Mouse (Mus musculus): ENCODE measurements around the gene Ric3. TPM values are rescaled to one million over a fixed set of nuclear protein-coding genes. Genes with fewer than 3 reads are reported as not detected.

The Ric3 gene
- polyA plus RNA-seq, 1 experiment from 2014 or later, result 3.4 TPM

DNA sequence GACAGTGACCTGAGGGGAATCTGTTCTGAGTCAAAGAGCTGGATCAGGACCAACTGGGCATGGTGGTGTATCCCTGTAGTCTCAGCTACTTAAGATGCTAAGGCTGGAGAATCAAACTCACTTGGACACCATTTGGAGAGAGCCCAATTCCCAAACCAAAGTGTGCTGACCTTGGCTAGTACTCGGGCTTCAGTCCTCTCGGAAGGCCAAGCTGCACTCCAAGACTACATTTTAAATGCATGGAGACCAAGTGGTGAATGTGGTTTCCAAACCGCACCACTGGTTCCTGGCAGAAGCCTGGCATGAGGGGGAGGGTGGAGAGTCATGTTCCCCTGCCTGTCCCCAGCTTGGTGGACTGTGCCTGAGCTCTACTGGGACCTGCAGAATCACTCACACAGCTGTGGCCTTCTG lies 89.2 kb downstream of the Ric3 start:
- Histone ChIP-seq H3K4me3 (replicated peaks) (no peak overlapping the region), H3K9ac (no peak overlapping the region), H3K4me1 (no peaks in the 10 kb centered on the region), H3K27ac (replicated peaks) (no peak overlapping the region), H3K4me2 (replicated peaks) (no peak overlapping the region), H3K27me3 (no peaks in the 10 kb centered on the region), H3K36me3 (no peaks in the 10 kb centered on the region), H3K9me3 (replicated peaks) (no peaks in the 10 kb centered on the region)
- 83% methylated on average over 3 of the region's 3 CpGs for WGBS
- no peak for ATAC-seq (ENCODE audit: insufficient number of reproducible peaks, low FRiP score, low TSS enrichment, low read depth)

DNA sequence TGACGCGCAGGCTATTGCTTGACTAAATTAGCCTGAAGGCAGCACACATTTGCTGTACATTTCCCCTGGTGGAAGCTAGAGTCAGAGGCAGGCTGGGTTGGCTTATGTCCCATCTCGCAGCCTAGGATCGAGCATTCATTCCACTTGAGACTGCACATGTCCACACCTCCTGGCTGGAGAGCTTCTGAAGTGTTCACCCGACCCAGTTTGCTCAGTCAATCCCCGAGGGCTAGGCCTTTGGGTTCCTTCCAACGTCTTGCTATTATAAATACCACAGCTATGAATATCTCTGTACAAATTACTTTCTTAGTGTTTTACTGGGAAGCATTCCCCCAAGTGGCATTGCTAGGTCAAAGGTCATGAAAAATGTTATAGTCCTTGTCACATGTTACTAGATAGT lies 89.9 kb downstream of the Ric3 start:
- Histone ChIP-seq H3K36me3 (no peaks in the 10 kb centered on the region), H3K4me2 (replicated peaks) (no peak overlapping the region), H3K4me3 (replicated peaks) (no peak overlapping the region), H3K27me3 (no peaks in the 10 kb centered on the region), H3K9ac (no peak overlapping the region), H3K4me1 (no peaks in the 10 kb centered on the region), H3K9me3 (replicated peaks) (no peaks in the 10 kb centered on the region), H3K27ac (replicated peaks) (no peak overlapping the region)
- ATAC-seq (ENCODE audit: insufficient number of reproducible peaks, low FRiP score, low TSS enrichment, low read depth), result no peak
- WGBS, result 62% methylated on average over 7 of the region's 7 CpGs

DNA sequence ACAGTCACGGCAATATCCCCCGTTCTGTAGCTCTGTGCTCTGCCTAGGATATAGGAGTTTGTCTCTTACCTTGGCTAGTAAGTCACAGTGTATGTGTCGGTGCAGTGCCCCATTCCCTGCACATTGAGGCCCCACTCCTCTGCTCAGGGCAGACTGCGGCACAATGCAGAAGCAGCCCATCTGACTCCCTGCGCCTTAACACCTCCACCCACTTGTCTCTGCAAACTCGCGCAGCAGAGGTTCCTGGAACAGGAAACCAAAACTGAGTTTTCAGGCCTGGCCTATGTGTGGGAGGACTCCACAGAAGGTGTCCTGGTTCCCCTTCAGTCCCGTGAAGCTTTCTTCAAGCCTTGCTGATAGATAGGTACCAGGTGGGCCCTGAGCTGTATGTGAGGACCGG lies 91.9 kb downstream of the Ric3 start:
- Histone ChIP-seq H3K27me3 (no peaks in the 10 kb centered on the region), H3K9ac (no peak overlapping the region), H3K27ac (replicated peaks) (no peak overlapping the region), H3K4me2 (replicated peaks) (no peak overlapping the region), H3K4me1 (no peaks in the 10 kb centered on the region), H3K36me3 (no peaks in the 10 kb centered on the region), H3K4me3 (replicated peaks) (no peak overlapping the region), H3K9me3 (replicated peaks) (no peaks in the 10 kb centered on the region)
- WGBS, result 83% methylated on average over 9 of the region's 9 CpGs
- no peak for ATAC-seq (ENCODE audit: insufficient number of reproducible peaks, low FRiP score, low TSS enrichment, low read depth)

DNA sequence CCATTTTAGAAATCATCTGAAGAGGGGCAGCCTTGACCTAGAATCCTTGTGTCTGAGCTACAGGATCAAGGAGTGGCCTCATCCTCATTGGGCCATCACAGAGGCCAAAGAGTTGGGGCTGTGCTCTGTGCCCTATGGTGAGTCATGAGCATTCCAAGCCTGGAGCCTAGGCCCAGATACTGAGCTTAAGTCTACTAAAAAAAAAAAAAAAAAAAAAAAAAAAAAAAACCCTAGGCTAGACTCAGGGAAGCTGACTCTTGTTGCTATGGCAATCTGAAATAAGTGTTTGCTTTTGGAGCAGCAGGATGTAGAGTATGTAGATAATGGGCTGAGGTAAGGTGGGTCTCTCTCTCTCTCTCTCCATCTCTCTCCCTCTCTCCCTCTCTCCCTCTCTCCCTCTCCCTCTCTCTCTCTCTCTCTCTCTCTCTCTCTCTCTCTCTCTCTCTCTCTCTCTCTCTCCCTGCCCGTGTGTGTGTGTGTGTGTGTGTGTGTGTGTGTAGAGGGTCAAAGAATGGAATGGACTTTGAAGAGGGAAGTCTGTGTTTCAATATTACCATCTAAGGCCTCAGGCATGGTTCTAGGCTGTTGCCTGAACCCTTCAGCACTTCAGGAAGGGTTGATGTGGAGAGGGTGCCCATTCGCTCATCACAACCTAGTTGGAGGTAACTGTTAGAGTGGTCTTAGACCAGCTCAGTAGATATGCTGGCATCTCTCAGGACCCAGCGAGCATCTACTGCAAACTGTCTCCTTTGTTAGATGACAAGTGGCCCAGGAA lies 97.0 kb downstream of the Ric3 start:
- Histone ChIP-seq H3K4me1 (no peaks in the 10 kb centered on the region), H3K9ac (no peak overlapping the region), H3K4me2 (replicated peaks) (no peak overlapping the region), H3K27me3 (no peaks in the 10 kb centered on the region), H3K9me3 (replicated peaks) (no peaks in the 10 kb centered on the region), H3K27ac (replicated peaks) (no peak overlapping the region), H3K4me3 (replicated peaks) (no peak overlapping the region), H3K36me3 (no peaks in the 10 kb centered on the region)
- WGBS, result 81% methylated on average over 2 of the region's 3 CpGs
- ATAC-seq (ENCODE audit: insufficient number of reproducible peaks, low FRiP score, low TSS enrichment, low read depth), result no peak

Other genes starting within 250 kb of the Ric3 start
- 0.14 and 0.23 TPM in 2 replicates for gene Olfr516, start 232.8 kb downstream of the Ric3 start, polyA plus RNA-seq (2015; fragmentation: Nextera tagmentation; extraction: Ambion mirVana)
- not detected in 2 replicates for gene Olfr517, start 211.0 kb downstream of the Ric3 start, polyA plus RNA-seq (2015; fragmentation: Nextera tagmentation; extraction: Ambion mirVana)
- 0.05 and 0.12 TPM in 2 replicates for gene Olfr518, start 198.3 kb downstream of the Ric3 start, polyA plus RNA-seq (2015; fragmentation: Nextera tagmentation; extraction: Ambion mirVana)
- gene Olfr519, start 188.9 kb downstream of the Ric3 start, polyA plus RNA-seq (2015; fragmentation: Nextera tagmentation; extraction: Ambion mirVana), result not detected in 2 replicates
- gene Nlrp10, start 153.2 kb downstream of the Ric3 start, polyA plus RNA-seq (2015; fragmentation: Nextera tagmentation; extraction: Ambion mirVana), result 1.9 and 2.3 TPM in 2 replicates
- 97.9 and 102 TPM in 2 replicates for gene Eif3f, start 148.9 kb downstream of the Ric3 start, polyA plus RNA-seq (2015; fragmentation: Nextera tagmentation; extraction: Ambion mirVana)
- gene Tub, start 133.0 kb downstream of the Ric3 start, polyA plus RNA-seq (2015; fragmentation: Nextera tagmentation; extraction: Ambion mirVana), result 4.1 and 4.2 TPM in 2 replicates
- 82.9 and 91.6 TPM in 2 replicates for gene Lmo1, start 91.9 kb upstream of the Ric3 start, polyA plus RNA-seq (2015; fragmentation: Nextera tagmentation; extraction: Ambion mirVana)

Measured in embryonic facial prominence, embryonic 15.5 days (tissue).